Mouse (Mus musculus) ovary, adult 18-20 months (tissue): ENCODE results near the gene Hoxa7.

Experiments used
- DNase-seq: peaks from one replicate; pipeline ENCODE4 v3.0.0; 2022; ENCODE audit warnings: low spot score, mixed read lengths

Hoxa7 gene

GRCm38 (mm10) chr6:52239625-52240388 lies 18.2 kb upstream of the Hoxa7 start:
- DNase-seq: no peak

- no peak for DNase-seq
Observed at GRCm38 (mm10) chr6:52238976-52239375, 17.3 kb upstream of the Hoxa7 start.

GRCm38 (mm10) chr6:52238155-52238545 lies 16.5 kb upstream of the Hoxa7 start:
- DNase-seq: no peak

GRCm38 (mm10) chr6:52237346-52238154 lies 15.9 kb upstream of the Hoxa7 start:
- no peak for DNase-seq

GRCm38 (mm10) chr6:52236806-52237205 lies 15.2 kb upstream of the Hoxa7 start:
- no peak for DNase-seq

- DNase-seq: no peak
Observed at GRCm38 (mm10) chr6:52235866-52236265, 14.2 kb upstream of the Hoxa7 start.

- DNase-seq: no peak
Observed at GRCm38 (mm10) chr6:52235267-52235666, 13.6 kb upstream of the Hoxa7 start.

- DNase-seq: no peak
Observed at GRCm38 (mm10) chr6:52234428-52235140, 12.9 kb upstream of the Hoxa7 start.

GRCm38 (mm10) chr6:52233546-52234427 lies 12.1 kb upstream of the Hoxa7 start:
- no peak for DNase-seq

GRCm38 (mm10) chr6:52232984-52233545 lies 11.4 kb upstream of the Hoxa7 start:
- DNase-seq: no peak

GRCm38 (mm10) chr6:52232568-52232965 lies 10.9 kb upstream of the Hoxa7 start:
- DNase-seq: no peak

- no peak for DNase-seq
Observed at GRCm38 (mm10) chr6:52231885-52232567, 10.4 kb upstream of the Hoxa7 start.

- DNase-seq: no peak
Observed at GRCm38 (mm10) chr6:52230516-52231165, 9.0 kb upstream of the Hoxa7 start, which contains the start of gene Hoxa9. Hoxa9 (minus strand) TSS chr6:52231089.

- DNase-seq: no peak
Observed at GRCm38 (mm10) chr6:52229558-52230416, 8.1 kb upstream of the Hoxa7 start.

GRCm38 (mm10) chr6:52228475-52229465 lies 7.1 kb upstream of the Hoxa7 start:
- DNase-seq: no peak

- no peak for DNase-seq
Observed at GRCm38 (mm10) chr6:52227470-52228222, 6.0 kb upstream of the Hoxa7 start.
